8 mouse cellular contexts compared by ENCODE assay signal in genomic region chr12:111713880-111714279, GRCm38 (mm10). TPM values are rescaled to one million over a fixed set of nuclear protein-coding genes. Genes with fewer than 3 reads are reported as not detected.
A peak's percentile ranks its signal among the peaks of the same experiment; 100 is the strongest.
DNase-seq lines count a peak whose midpoint lies in the region; ATAC-seq and TF ChIP-seq lines count a peak whose summit lies in the region.
"Not testable (repeated sequence)": the region's sequence is repeated elsewhere in the genome, so short reads cannot be mapped to it uniquely, and the experiment has no call there.

No protein-coding gene starts in this region.

- not testable (repeated sequence) for H3K4me1 ChIP-seq in ES-Bruce4 (ENCODE audit: control insufficient read depth, insufficient read depth, low read length); hindbrain, embryonic 11.5 days (replicated peaks; ENCODE audit: control insufficient read depth, insufficient read depth, low read length)
- peaks cover 27% of the 10 kb centered on the region for H3K4me1 ChIP-seq in embryonic facial prominence, embryonic 13.5 days
- peaks cover 13% of the 10 kb centered on the region for H3K4me1 ChIP-seq in forebrain, postnatal 0 days (ENCODE audit: insufficient read depth)
- peaks cover 19% of the 10 kb centered on the region for H3K4me1 ChIP-seq in kidney, embryonic 14.5 days (ENCODE audit: control insufficient read depth, insufficient read depth, low read length)
- peaks cover 15% of the 10 kb centered on the region for H3K4me1 ChIP-seq in liver, embryonic 11.5 days (replicated peaks; ENCODE audit: control insufficient read depth, insufficient read depth, low read length)
- peaks cover 52% of the 10 kb centered on the region for H3K4me1 ChIP-seq in megakaryocyte, embryonic 14.5 days
- H3K4me1 ChIP-seq in neural tube, embryonic 13.5 days (replicated peaks), result peaks cover 39% of the 10 kb centered on the region

- not testable (repeated sequence) for H3K9me3 ChIP-seq in ES-Bruce4 (replicated peaks; ENCODE audit: control insufficient read depth, insufficient read depth, low read length, poor library complexity, severe bottlenecking); embryonic facial prominence, embryonic 13.5 days; forebrain, postnatal 0 days (ENCODE audit: low read length); hindbrain, embryonic 11.5 days (ENCODE audit: control insufficient read depth, low read length); kidney, embryonic 14.5 days (ENCODE audit: control insufficient read depth, low read length); liver, embryonic 11.5 days (ENCODE audit: control insufficient read depth, low read length); megakaryocyte, embryonic 14.5 days; neural tube, embryonic 13.5 days

- peak overlapping the region; percentile 84 for H3K4me2 ChIP-seq in embryonic facial prominence, embryonic 13.5 days
- peak overlapping the region; percentile 75 for H3K4me2 ChIP-seq in forebrain, postnatal 0 days (ENCODE audit: low read depth)
- peak overlapping the region; percentile 43 for H3K4me2 ChIP-seq in hindbrain, embryonic 11.5 days (replicated peaks; ENCODE audit: low read depth, low read length)
- peak overlapping the region; percentile 48 for H3K4me2 ChIP-seq in kidney, embryonic 14.5 days (replicated peaks; ENCODE audit: low read depth, low read length)
- peak overlapping the region; percentile 91 for H3K4me2 ChIP-seq in liver, embryonic 11.5 days
- peak overlapping the region; percentile 91 for H3K4me2 ChIP-seq in neural tube, embryonic 13.5 days

- DNase-seq in forebrain, postnatal 0 days; hindbrain, embryonic 11.5 days (ENCODE audit: low spot score); liver, embryonic 11.5 days (ENCODE audit: low spot score): not testable (repeated sequence)

- not testable (repeated sequence) for TF ChIP-seq POLR2A in ES-Bruce4 (IDR thresholded peaks at IDR 0.05; ENCODE audit: insufficient read depth, low read length)

- WGBS in embryonic facial prominence, embryonic 13.5 days, result 71% methylated on average over 6 of the region's 6 CpGs
- WGBS in forebrain, postnatal 0 days, result 77% methylated on average over 6 of the region's 6 CpGs
- 88% methylated on average over 6 of the region's 6 CpGs for WGBS in hindbrain, embryonic 11.5 days
- WGBS in kidney, embryonic 14.5 days, result 73% methylated on average over 6 of the region's 6 CpGs
- WGBS in liver, embryonic 11.5 days, result 70% methylated on average over 6 of the region's 6 CpGs
- WGBS in neural tube, embryonic 13.5 days, result 81% methylated on average over 6 of the region's 6 CpGs

- not testable (repeated sequence) for H3K27ac ChIP-seq in ES-Bruce4 (ENCODE audit: insufficient read depth, low read length); embryonic facial prominence, embryonic 13.5 days; forebrain, postnatal 0 days (ENCODE audit: low read depth, low read length); hindbrain, embryonic 11.5 days (ENCODE audit: low read depth, low read length); kidney, embryonic 14.5 days (ENCODE audit: low read depth, low read length); liver, embryonic 11.5 days (ENCODE audit: low read depth, low read length); neural tube, embryonic 13.5 days (replicated peaks)

- H3K9ac ChIP-seq in ES-Bruce4 (ENCODE audit: low read depth, poor library complexity, severe bottlenecking), result peak overlapping the region; percentile 79
- H3K9ac ChIP-seq in embryonic facial prominence, embryonic 13.5 days, result peak overlapping the region; percentile 98
- H3K9ac ChIP-seq in forebrain, postnatal 0 days; hindbrain, embryonic 11.5 days (ENCODE audit: low read depth, low read length); liver, embryonic 11.5 days (ENCODE audit: low read depth, low read length): not testable (repeated sequence)
- H3K9ac ChIP-seq in kidney, embryonic 14.5 days (ENCODE audit: low read depth, low read length), result peak overlapping the region; percentile 99; the same call in 1 of the 2 replicates
- 0 out of 2 replicates have a peak overlapping the region, but pooled peaks have one; percentile 98 for H3K9ac ChIP-seq in neural tube, embryonic 13.5 days

- not testable (repeated sequence) for TF ChIP-seq CTCF in ES-Bruce4 (IDR thresholded peaks at IDR 0.05; ENCODE audit: low read depth, low read length); forebrain, postnatal 0 days (IDR thresholded peaks at IDR 0.05; ENCODE audit: low read depth)

- not testable (repeated sequence) for ATAC-seq in embryonic facial prominence, embryonic 13.5 days (ENCODE audit: insufficient number of reproducible peaks, insufficient read depth, low FRiP score, low TSS enrichment, low read depth); forebrain, postnatal 0 days; hindbrain, embryonic 11.5 days (ENCODE audit: low FRiP score); kidney, embryonic 14.5 days (ENCODE audit: low FRiP score, low TSS enrichment); liver, embryonic 11.5 days (replicated peaks; ENCODE audit: low FRiP score); neural tube, embryonic 13.5 days (ENCODE audit: low read depth)

- not testable (repeated sequence) for TF ChIP-seq EP300 in ES-Bruce4 (IDR thresholded peaks at IDR 0.05; ENCODE audit: insufficient read depth, low read depth, low read length)

- H3K27me3 ChIP-seq in ES-Bruce4 (ENCODE audit: control insufficient read depth, insufficient read depth, low read length, poor library complexity, severe bottlenecking); embryonic facial prominence, embryonic 13.5 days; forebrain, postnatal 0 days (ENCODE audit: insufficient read depth, low read length); hindbrain, embryonic 11.5 days (ENCODE audit: control insufficient read depth, insufficient read depth, low read length); kidney, embryonic 14.5 days (ENCODE audit: control insufficient read depth, insufficient read depth, low read length); liver, embryonic 11.5 days (replicated peaks; ENCODE audit: control insufficient read depth, insufficient read depth, low read length); megakaryocyte, embryonic 14.5 days (replicated peaks); neural tube, embryonic 13.5 days: not testable (repeated sequence)

- H3K36me3 ChIP-seq in ES-Bruce4 (ENCODE audit: control insufficient read depth, insufficient read depth, low read length, poor library complexity, severe bottlenecking), result peaks cover 13% of the 10 kb centered on the region
- H3K36me3 ChIP-seq in embryonic facial prominence, embryonic 13.5 days, result peaks cover 36% of the 10 kb centered on the region
- H3K36me3 ChIP-seq in forebrain, postnatal 0 days (ENCODE audit: insufficient read depth), result peaks cover 23% of the 10 kb centered on the region
- not testable (repeated sequence) for H3K36me3 ChIP-seq in hindbrain, embryonic 11.5 days (ENCODE audit: control insufficient read depth, insufficient read depth, low read length)
- peaks cover 29% of the 10 kb centered on the region for H3K36me3 ChIP-seq in kidney, embryonic 14.5 days (ENCODE audit: control insufficient read depth, insufficient read depth, low read length)
- peaks cover 15% of the 10 kb centered on the region for H3K36me3 ChIP-seq in liver, embryonic 11.5 days (ENCODE audit: control insufficient read depth, insufficient read depth, low read length)
- peaks cover 36% of the 10 kb centered on the region for H3K36me3 ChIP-seq in megakaryocyte, embryonic 14.5 days (replicated peaks; ENCODE audit: low read length)
- H3K36me3 ChIP-seq in neural tube, embryonic 13.5 days, result peaks cover 42% of the 10 kb centered on the region

- peak overlapping the region; percentile 49 for H3K4me3 ChIP-seq in ES-Bruce4 (ENCODE audit: low read depth, low read length)
- peak overlapping the region; percentile 100 for H3K4me3 ChIP-seq in embryonic facial prominence, embryonic 13.5 days
- peak overlapping the region; percentile 95 for H3K4me3 ChIP-seq in forebrain, postnatal 0 days (ENCODE audit: low read depth, low read length)
- peak overlapping the region; percentile 100 for H3K4me3 ChIP-seq in hindbrain, embryonic 11.5 days (ENCODE audit: low read depth, low read length)
- H3K4me3 ChIP-seq in kidney, embryonic 14.5 days (ENCODE audit: low read length), result peak overlapping the region; percentile 97
- peak overlapping the region; percentile 94 for H3K4me3 ChIP-seq in liver, embryonic 11.5 days (ENCODE audit: low read depth, low read length)
- peak overlapping the region; percentile 96 for H3K4me3 ChIP-seq in megakaryocyte, embryonic 14.5 days (replicated peaks)
- H3K4me3 ChIP-seq in neural tube, embryonic 13.5 days, result peak overlapping the region; percentile 99

RNA-seq across cellular contexts. Expression of gene Apopt1, which starts 0.8 kb away (rescaled TPM):
- 49.1 and 49.4 TPM in 2 replicates for polyA plus RNA-seq in ES-Bruce4 (2011; ENCODE audit: insufficient read depth, insufficient read length, low read depth, missing spikeins)
- polyA plus RNA-seq in embryonic facial prominence, embryonic 13.5 days (2015; fragmentation: Nextera tagmentation; extraction: Ambion mirVana), result 57.1 and 66.0 TPM in 2 replicates
- 27.8 and 30.1 TPM in 2 replicates for total RNA-seq in forebrain, postnatal 0 days (2014; rRNA removed)
- 52.7 and 59.8 TPM in 2 replicates for polyA plus RNA-seq in forebrain, postnatal 0 days (2015; fragmentation: Nextera tagmentation; extraction: Ambion mirVana)
- 52.5 and 54.2 TPM in 2 replicates for polyA plus RNA-seq in hindbrain, embryonic 11.5 days (2014; fragmentation: Nextera tagmentation; extraction: Ambion mirVana)
- polyA plus RNA-seq in kidney, embryonic 14.5 days (2014; fragmentation: Nextera tagmentation; extraction: Ambion mirVana), result 63.1 and 63.4 TPM in 2 replicates
- 60.3 and 67.7 TPM in 2 replicates for polyA plus RNA-seq in liver, embryonic 11.5 days (2014; fragmentation: Nextera tagmentation; extraction: Ambion mirVana)
- polyA plus RNA-seq in megakaryocyte, embryonic 14.5 days (2012; ENCODE audit: insufficient read depth, low replicate concordance), result 65.2 and 126 TPM in 2 replicates
- polyA plus RNA-seq in neural tube, embryonic 13.5 days (2015; fragmentation: Nextera tagmentation; extraction: Ambion mirVana), result 52.0 and 59.1 TPM in 2 replicates

RNA-seq across cellular contexts. Expression of gene Bag5, which starts 0.8 kb away (rescaled TPM):
- polyA plus RNA-seq in ES-Bruce4 (2011; ENCODE audit: insufficient read depth, insufficient read length, low read depth, missing spikeins), result 13.4 and 14.6 TPM in 2 replicates
- polyA plus RNA-seq in embryonic facial prominence, embryonic 13.5 days (2015; fragmentation: Nextera tagmentation; extraction: Ambion mirVana), result 64.5 and 67.3 TPM in 2 replicates
- total RNA-seq in forebrain, postnatal 0 days (2014; rRNA removed), result 50.6 and 54.2 TPM in 2 replicates
- polyA plus RNA-seq in forebrain, postnatal 0 days (2015; fragmentation: Nextera tagmentation; extraction: Ambion mirVana), result 60.7 and 71.2 TPM in 2 replicates
- polyA plus RNA-seq in hindbrain, embryonic 11.5 days (2014; fragmentation: Nextera tagmentation; extraction: Ambion mirVana), result 61.5 and 63.3 TPM in 2 replicates
- 45.2 and 49.7 TPM in 2 replicates for polyA plus RNA-seq in kidney, embryonic 14.5 days (2014; fragmentation: Nextera tagmentation; extraction: Ambion mirVana)
- 41.0 and 44.7 TPM in 2 replicates for polyA plus RNA-seq in liver, embryonic 11.5 days (2014; fragmentation: Nextera tagmentation; extraction: Ambion mirVana)
- 2.5 and 4.8 TPM in 2 replicates for polyA plus RNA-seq in megakaryocyte, embryonic 14.5 days (2012; ENCODE audit: insufficient read depth, low replicate concordance)
- polyA plus RNA-seq in neural tube, embryonic 13.5 days (2015; fragmentation: Nextera tagmentation; extraction: Ambion mirVana), result 57.6 and 66.2 TPM in 2 replicates

RNA-seq across cellular contexts. Expression of gene Trmt61a, which starts 36.0 kb away (rescaled TPM):
- polyA plus RNA-seq in ES-Bruce4 (2011; ENCODE audit: insufficient read depth, insufficient read length, low read depth, missing spikeins), result 13.0 and 14.8 TPM in 2 replicates
- polyA plus RNA-seq in embryonic facial prominence, embryonic 13.5 days (2015; fragmentation: Nextera tagmentation; extraction: Ambion mirVana), result 12.5 and 13.7 TPM in 2 replicates
- 15.9 and 19.6 TPM in 2 replicates for total RNA-seq in forebrain, postnatal 0 days (2014; rRNA removed)
- 8.8 and 10.9 TPM in 2 replicates for polyA plus RNA-seq in forebrain, postnatal 0 days (2015; fragmentation: Nextera tagmentation; extraction: Ambion mirVana)
- 4.5 and 5.0 TPM in 2 replicates for polyA plus RNA-seq in hindbrain, embryonic 11.5 days (2014; fragmentation: Nextera tagmentation; extraction: Ambion mirVana)
- polyA plus RNA-seq in kidney, embryonic 14.5 days (2014; fragmentation: Nextera tagmentation; extraction: Ambion mirVana), result 6.7 and 11.9 TPM in 2 replicates
- 16.8 and 21.0 TPM in 2 replicates for polyA plus RNA-seq in liver, embryonic 11.5 days (2014; fragmentation: Nextera tagmentation; extraction: Ambion mirVana)
- 9.9 and 10.0 TPM in 2 replicates for polyA plus RNA-seq in megakaryocyte, embryonic 14.5 days (2012; ENCODE audit: insufficient read depth, low replicate concordance)
- polyA plus RNA-seq in neural tube, embryonic 13.5 days (2015; fragmentation: Nextera tagmentation; extraction: Ambion mirVana), result 7.2 and 8.5 TPM in 2 replicates

RNA-seq across cellular contexts. Expression of gene Ckb, which starts 41.7 kb away (rescaled TPM):
- polyA plus RNA-seq in ES-Bruce4 (2011; ENCODE audit: insufficient read depth, insufficient read length, low read depth, missing spikeins), result 140 and 147 TPM in 2 replicates
- polyA plus RNA-seq in embryonic facial prominence, embryonic 13.5 days (2015; fragmentation: Nextera tagmentation; extraction: Ambion mirVana), result 118 and 135 TPM in 2 replicates
- total RNA-seq in forebrain, postnatal 0 days (2014; rRNA removed), result 1,430 and 1,456 TPM in 2 replicates
- 1,561 and 1,650 TPM in 2 replicates for polyA plus RNA-seq in forebrain, postnatal 0 days (2015; fragmentation: Nextera tagmentation; extraction: Ambion mirVana)
- polyA plus RNA-seq in hindbrain, embryonic 11.5 days (2014; fragmentation: Nextera tagmentation; extraction: Ambion mirVana), result 2,103 and 2,160 TPM in 2 replicates
- polyA plus RNA-seq in kidney, embryonic 14.5 days (2014; fragmentation: Nextera tagmentation; extraction: Ambion mirVana), result 81.5 and 88.5 TPM in 2 replicates
- 91.3 and 94.1 TPM in 2 replicates for polyA plus RNA-seq in liver, embryonic 11.5 days (2014; fragmentation: Nextera tagmentation; extraction: Ambion mirVana)
- 64.6 and 102 TPM in 2 replicates for polyA plus RNA-seq in megakaryocyte, embryonic 14.5 days (2012; ENCODE audit: insufficient read depth, low replicate concordance)
- 1,774 and 1,823 TPM in 2 replicates for polyA plus RNA-seq in neural tube, embryonic 13.5 days (2015; fragmentation: Nextera tagmentation; extraction: Ambion mirVana)

RNA-seq across cellular contexts. Expression of gene Klc1, which starts 44.8 kb away (rescaled TPM):
- polyA plus RNA-seq in ES-Bruce4 (2011; ENCODE audit: insufficient read depth, insufficient read length, low read depth, missing spikeins), result 92.2 and 92.5 TPM in 2 replicates
- polyA plus RNA-seq in embryonic facial prominence, embryonic 13.5 days (2015; fragmentation: Nextera tagmentation; extraction: Ambion mirVana), result 113 and 122 TPM in 2 replicates
- 596 and 608 TPM in 2 replicates for total RNA-seq in forebrain, postnatal 0 days (2014; rRNA removed)
- 592 and 640 TPM in 2 replicates for polyA plus RNA-seq in forebrain, postnatal 0 days (2015; fragmentation: Nextera tagmentation; extraction: Ambion mirVana)
- polyA plus RNA-seq in hindbrain, embryonic 11.5 days (2014; fragmentation: Nextera tagmentation; extraction: Ambion mirVana), result 345 and 366 TPM in 2 replicates
- 76.4 and 91.6 TPM in 2 replicates for polyA plus RNA-seq in kidney, embryonic 14.5 days (2014; fragmentation: Nextera tagmentation; extraction: Ambion mirVana)
- polyA plus RNA-seq in liver, embryonic 11.5 days (2014; fragmentation: Nextera tagmentation; extraction: Ambion mirVana), result 56.8 and 59.3 TPM in 2 replicates
- 21.5 and 66.3 TPM in 2 replicates for polyA plus RNA-seq in megakaryocyte, embryonic 14.5 days (2012; ENCODE audit: insufficient read depth, low replicate concordance)
- polyA plus RNA-seq in neural tube, embryonic 13.5 days (2015; fragmentation: Nextera tagmentation; extraction: Ambion mirVana), result 593 and 603 TPM in 2 replicates

Comparison
In these comparisons a context has a peak if more than half of its experiments do, and no peak if none do; other contexts are left out.
1. H3K4me3 ChIP-seq: peak in every context shown above with its lines; median percentile 100 in embryonic facial prominence, embryonic 13.5 days; 100 in hindbrain, embryonic 11.5 days; 99 in neural tube, embryonic 13.5 days; 97 in kidney, embryonic 14.5 days; 96 in megakaryocyte, embryonic 14.5 days; 95 in forebrain, postnatal 0 days; 94 in liver, embryonic 11.5 days; 49 in ES-Bruce4.